Mouse (Mus musculus): ENCODE measurements around the gene Rab11fip3. TPM values are rescaled to one million over a fixed set of nuclear protein-coding genes. Genes with fewer than 3 reads are reported as not detected.

The Rab11fip3 gene
- total and polyA plus RNA-seq, 2 experiments from 2014 or later = 15.4 to 30.0 TPM

DNA sequence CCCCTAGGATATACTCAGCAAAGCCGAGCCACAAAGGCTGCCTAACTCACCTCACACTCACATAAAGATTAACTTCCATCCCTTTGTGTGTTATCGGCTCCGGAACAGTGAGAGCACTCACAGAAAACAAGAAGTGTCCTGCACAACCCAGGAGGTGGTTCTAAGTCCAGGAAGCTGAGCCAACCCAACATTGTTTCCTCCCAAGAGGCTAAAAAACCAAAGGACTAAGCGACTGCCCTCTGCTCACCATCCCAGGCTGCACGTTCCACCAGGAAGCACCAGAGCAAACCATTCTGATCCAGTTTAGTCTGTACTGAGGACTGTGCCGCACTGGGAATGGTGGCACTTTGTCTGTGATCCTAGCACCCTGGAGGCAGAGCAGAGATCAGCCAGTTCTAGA, 4.4 kb downstream of the Rab11fip3 start:
- no peak for TF ChIP-seq CTCF (IDR thresholded peaks at IDR 0.05; ENCODE audit: low read depth)
- Histone ChIP-seq H3K4me1 (ENCODE audit: insufficient read depth) (peaks cover 26% of the 10 kb centered on the region), H3K4me3 (ENCODE audit: low read depth, low read length) (no peak overlapping the region; the same call in 1 of the 2 replicates), H3K27ac (ENCODE audit: low read depth, low read length) (no peak overlapping the region), H3K36me3 (ENCODE audit: insufficient read depth) (peaks cover 18% of the 10 kb centered on the region; the same call in 1 of the 2 replicates), H3K9ac (no peak overlapping the region), H3K9me3 (ENCODE audit: low read length) (no peaks in the 10 kb centered on the region), H3K27me3 (ENCODE audit: insufficient read depth, low read length) (no peaks in the 10 kb centered on the region), H3K4me2 (ENCODE audit: low read depth) (peak overlapping the region; percentile 22)
- ATAC-seq (no peak), DNase-seq (no peak)
- 74% methylated on average over 6 of the region's 6 CpGs for WGBS

GRCm38 (mm10) chr17:26057787-26058567, 11.4 kb downstream of the Rab11fip3 start:
- H3K36me3 ChIP-seq (ENCODE audit: insufficient read depth) = peaks cover 33% of the 10 kb centered on the region
- no peak for DNase-seq
- no peak overlapping the region for H3K9ac ChIP-seq
- H3K27ac ChIP-seq (ENCODE audit: low read depth, low read length) = no peak overlapping the region
- H3K4me3 ChIP-seq (ENCODE audit: low read depth, low read length) = no peak overlapping the region
- H3K4me1 ChIP-seq (ENCODE audit: insufficient read depth) = no peaks in the 10 kb centered on the region; the same call in 1 of the 2 replicates
- H3K27me3 ChIP-seq (ENCODE audit: insufficient read depth, low read length) = no peaks in the 10 kb centered on the region
- 82% methylated on average over 9 of the region's 9 CpGs for WGBS
- H3K4me2 ChIP-seq (ENCODE audit: low read depth) = no peak overlapping the region
- no peak for ATAC-seq
- no peak for TF ChIP-seq CTCF (IDR thresholded peaks at IDR 0.05; ENCODE audit: low read depth)
- H3K9me3 ChIP-seq (ENCODE audit: low read length) = no peaks in the 10 kb centered on the region

DNA sequence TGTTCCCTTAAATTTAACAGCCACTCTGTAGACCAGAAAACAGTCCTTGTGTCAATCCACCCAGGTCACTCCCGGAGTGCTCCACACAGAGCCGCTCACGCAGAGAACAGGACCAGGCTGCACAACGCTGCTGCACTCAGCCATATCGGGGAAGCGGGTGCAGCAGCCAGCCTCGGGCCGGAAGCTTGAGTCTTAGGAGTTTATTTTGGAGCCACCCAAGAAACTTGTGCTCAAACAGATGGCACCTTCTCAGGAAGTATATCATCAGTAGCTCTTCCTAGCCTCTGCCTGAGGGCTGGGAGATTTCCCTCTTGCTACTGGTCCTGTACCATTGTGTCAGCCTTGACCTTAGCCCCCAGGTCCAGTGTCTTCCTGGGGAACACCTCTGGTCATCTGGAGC, 12.1 kb downstream of the Rab11fip3 start:
- no peak overlapping the region for H3K4me2 ChIP-seq (ENCODE audit: low read depth)
- TF ChIP-seq CTCF (IDR thresholded peaks at IDR 0.05; ENCODE audit: low read depth) = no peak
- no peaks in the 10 kb centered on the region for H3K9me3 ChIP-seq (ENCODE audit: low read length)
- no peaks in the 10 kb centered on the region for H3K4me1 ChIP-seq (ENCODE audit: insufficient read depth)
- no peak overlapping the region for H3K27ac ChIP-seq (ENCODE audit: low read depth, low read length)
- no peaks in the 10 kb centered on the region for H3K27me3 ChIP-seq (ENCODE audit: insufficient read depth, low read length)
- peaks cover 33% of the 10 kb centered on the region for H3K36me3 ChIP-seq (ENCODE audit: insufficient read depth)
- WGBS = 85% methylated on average over 8 of the region's 8 CpGs
- no peak overlapping the region for H3K9ac ChIP-seq
- DNase-seq (no peak), ATAC-seq (no peak)
- H3K4me3 ChIP-seq (ENCODE audit: low read depth, low read length) = no peak overlapping the region

GRCm38 (mm10) chr17:26055164-26055563, 14.2 kb downstream of the Rab11fip3 start:
- Histone ChIP-seq H3K4me1 (ENCODE audit: insufficient read depth) (no peaks in the 10 kb centered on the region), H3K4me2 (ENCODE audit: low read depth) (no peak overlapping the region), H3K9me3 (ENCODE audit: low read length) (no peaks in the 10 kb centered on the region), H3K9ac (no peak overlapping the region), H3K27me3 (ENCODE audit: insufficient read depth, low read length) (no peaks in the 10 kb centered on the region), H3K4me3 (ENCODE audit: low read depth, low read length) (no peak overlapping the region), H3K36me3 (ENCODE audit: insufficient read depth) (peaks cover 33% of the 10 kb centered on the region), H3K27ac (ENCODE audit: low read depth, low read length) (no peak overlapping the region)
- ATAC-seq (no peak), DNase-seq (no peak)
- WGBS = 40% methylated on average over 6 of the region's 6 CpGs
- no peak for TF ChIP-seq CTCF (IDR thresholded peaks at IDR 0.05; ENCODE audit: low read depth)

GRCm38 (mm10) chr17:26054133-26054845, 15.1 kb downstream of the Rab11fip3 start:
- ATAC-seq = no peak
- H3K27ac ChIP-seq (ENCODE audit: low read depth, low read length) = no peak overlapping the region
- 85% methylated on average over 17 of the region's 17 CpGs for WGBS
- no peak for TF ChIP-seq CTCF (IDR thresholded peaks at IDR 0.05; ENCODE audit: low read depth)
- H3K27me3 ChIP-seq (ENCODE audit: insufficient read depth, low read length) = no peaks in the 10 kb centered on the region
- H3K9me3 ChIP-seq (ENCODE audit: low read length) = no peaks in the 10 kb centered on the region
- H3K36me3 ChIP-seq (ENCODE audit: insufficient read depth) = peaks cover 24% of the 10 kb centered on the region
- no peaks in the 10 kb centered on the region for H3K4me1 ChIP-seq (ENCODE audit: insufficient read depth)
- H3K9ac ChIP-seq = no peak overlapping the region
- no peak overlapping the region for H3K4me3 ChIP-seq (ENCODE audit: low read depth, low read length)
- no peak for DNase-seq
- no peak overlapping the region for H3K4me2 ChIP-seq (ENCODE audit: low read depth)

GRCm38 (mm10) chr17:26052706-26053105, 16.6 kb downstream of the Rab11fip3 start:
- Histone ChIP-seq H3K9me3 (ENCODE audit: low read length) (no peaks in the 10 kb centered on the region), H3K27me3 (ENCODE audit: insufficient read depth, low read length) (no peaks in the 10 kb centered on the region), H3K27ac (ENCODE audit: low read depth, low read length) (no peak overlapping the region), H3K4me2 (ENCODE audit: low read depth) (no peak overlapping the region), H3K9ac (no peak overlapping the region), H3K36me3 (ENCODE audit: insufficient read depth) (peaks cover 19% of the 10 kb centered on the region; the same call in 1 of the 2 replicates), H3K4me3 (ENCODE audit: low read depth, low read length) (no peak overlapping the region), H3K4me1 (ENCODE audit: insufficient read depth) (no peaks in the 10 kb centered on the region)
- no peak for ATAC-seq
- 91% methylated on average over 4 of the region's 4 CpGs for WGBS
- TF ChIP-seq CTCF (IDR thresholded peaks at IDR 0.05; ENCODE audit: low read depth) = no peak
- no peak for DNase-seq

GRCm38 (mm10) chr17:26052074-26052473, 17.3 kb downstream of the Rab11fip3 start:
- ATAC-seq (no peak), DNase-seq (no peak)
- Histone ChIP-seq H3K9ac (no peak overlapping the region), H3K27me3 (ENCODE audit: insufficient read depth, low read length) (no peaks in the 10 kb centered on the region), H3K36me3 (ENCODE audit: insufficient read depth) (peaks cover 15% of the 10 kb centered on the region; the same call in 1 of the 2 replicates), H3K4me1 (ENCODE audit: insufficient read depth) (no peaks in the 10 kb centered on the region), H3K27ac (ENCODE audit: low read depth, low read length) (no peak overlapping the region), H3K9me3 (ENCODE audit: low read length) (no peaks in the 10 kb centered on the region), H3K4me3 (ENCODE audit: low read depth, low read length) (no peak overlapping the region), H3K4me2 (ENCODE audit: low read depth) (no peak overlapping the region)
- WGBS = 95% methylated on average over 4 of the region's 4 CpGs
- TF ChIP-seq CTCF (IDR thresholded peaks at IDR 0.05; ENCODE audit: low read depth) = no peak
